ENCODE assay signal across 34 mouse cellular contexts in the genomic region with DNA sequence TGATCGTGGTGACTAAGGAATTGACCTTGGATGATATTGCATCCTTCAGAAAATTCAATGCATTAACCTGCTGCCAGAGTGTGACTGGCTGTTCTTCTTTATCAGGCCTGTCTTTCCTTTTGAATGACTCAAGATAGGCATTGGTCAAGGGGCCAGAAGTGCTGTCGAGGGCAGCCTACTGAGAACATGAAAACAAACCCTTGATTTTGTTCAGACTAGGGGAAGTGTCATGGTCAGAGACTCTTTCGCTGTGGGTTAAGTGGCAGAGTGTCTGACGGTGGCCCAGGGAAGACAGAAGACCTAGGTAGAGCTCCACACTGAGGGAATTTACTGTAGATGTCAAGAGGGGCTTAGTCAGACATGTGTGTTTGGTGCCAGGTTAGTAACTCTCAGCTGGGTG. TPM values are rescaled to one million over a fixed set of nuclear protein-coding genes. Genes with fewer than 3 reads are reported as not detected.
DNase-seq lines count a peak whose midpoint lies in the region; ATAC-seq lines count a peak whose summit lies in the region.
"Had no signal": no experiment of that assay in that cellular context is flagged by ENCODE, and none has a peak within 500 bp of the region (broad histone marks: within the 10 kb centered on the region; RNA-seq: fewer than 3 reads in every experiment).

No protein-coding gene starts in this region.

- no peak overlapping the region for H3K4me3 ChIP-seq in neural tube, embryonic 11.5 days (ENCODE audit: low read depth, low read length)
- H3K4me3 ChIP-seq in limb, embryonic 13.5 days, result no peak overlapping the region
- no peak overlapping the region for H3K4me3 ChIP-seq in hindbrain, embryonic 11.5 days (ENCODE audit: low read depth, low read length)
- H3K4me3 ChIP-seq: erythroblast, embryonic 14.5 days; hindbrain, embryonic 10.5 days; lung, embryonic 15.5 days; midbrain, embryonic 13.5 days had no signal

- WGBS in neural tube, embryonic 11.5 days, result 84% methylated on average over 4 of the region's 4 CpGs
- 72% methylated on average over 4 of the region's 4 CpGs for WGBS in limb, embryonic 13.5 days
- WGBS in hindbrain, embryonic 11.5 days, result 83% methylated on average over 4 of the region's 4 CpGs

- H3K9ac ChIP-seq in neural tube, embryonic 11.5 days (ENCODE audit: low read length), result no peak overlapping the region
- H3K9ac ChIP-seq in limb, embryonic 13.5 days, result no peak overlapping the region
- H3K9ac ChIP-seq in hindbrain, embryonic 11.5 days (ENCODE audit: low read depth, low read length), result no peak overlapping the region
- H3K9ac ChIP-seq: lung, embryonic 15.5 days; midbrain, embryonic 13.5 days had no signal

- no peak for ATAC-seq in neural tube, embryonic 11.5 days (ENCODE audit: insufficient read depth, low FRiP score, low TSS enrichment)
- no peak for ATAC-seq in limb, embryonic 13.5 days (ENCODE audit: low FRiP score, low read depth)
- ATAC-seq in hindbrain, embryonic 11.5 days (ENCODE audit: low FRiP score), result no peak
- ATAC-seq: hindbrain, embryonic 16.5 days; midbrain, embryonic 13.5 days had no signal

- H3K27ac ChIP-seq in neural tube, embryonic 11.5 days (ENCODE audit: low read depth, low read length), result peak overlapping the region; percentile 44; the same call in 1 of the 2 replicates
- H3K27ac ChIP-seq in limb, embryonic 13.5 days, result peak overlapping the region; percentile 8; the same call in 1 of the 2 replicates
- no peak overlapping the region for H3K27ac ChIP-seq in hindbrain, embryonic 11.5 days (ENCODE audit: low read depth, low read length)
- H3K27ac ChIP-seq: hindbrain, embryonic 10.5 days; lung, embryonic 15.5 days; midbrain, embryonic 13.5 days had no signal

- no peak overlapping the region for H3K4me2 ChIP-seq in neural tube, embryonic 11.5 days (ENCODE audit: low read depth)
- no peak overlapping the region for H3K4me2 ChIP-seq in limb, embryonic 13.5 days (replicated peaks)
- H3K4me2 ChIP-seq in hindbrain, embryonic 11.5 days (replicated peaks; ENCODE audit: low read depth, low read length), result no peak overlapping the region
- H3K4me2 ChIP-seq: liver, embryonic 11.5 days; lung, embryonic 15.5 days; midbrain, embryonic 13.5 days had no signal

- no peaks in the 10 kb centered on the region for H3K9me3 ChIP-seq in neural tube, embryonic 11.5 days (ENCODE audit: control insufficient read depth, low read length)
- H3K9me3 ChIP-seq in limb, embryonic 13.5 days, result no peaks in the 10 kb centered on the region
- no peaks in the 10 kb centered on the region for H3K9me3 ChIP-seq in hindbrain, embryonic 11.5 days (ENCODE audit: control insufficient read depth, low read length)
- H3K9me3 ChIP-seq: lung, embryonic 15.5 days; midbrain, embryonic 13.5 days had no signal

- H3K36me3 ChIP-seq in neural tube, embryonic 11.5 days (ENCODE audit: control insufficient read depth, insufficient read depth, low read length), result no peaks in the 10 kb centered on the region
- no peaks in the 10 kb centered on the region for H3K36me3 ChIP-seq in limb, embryonic 13.5 days
- no peaks in the 10 kb centered on the region for H3K36me3 ChIP-seq in hindbrain, embryonic 11.5 days (ENCODE audit: control insufficient read depth, insufficient read depth, low read length)
- H3K36me3 ChIP-seq: hindbrain, embryonic 10.5 days; lung, embryonic 15.5 days; midbrain, embryonic 13.5 days had no signal

- no peaks in the 10 kb centered on the region for H3K4me1 ChIP-seq in neural tube, embryonic 11.5 days (ENCODE audit: control insufficient read depth, insufficient read depth, low read length)
- peaks cover 35% of the 10 kb centered on the region for H3K4me1 ChIP-seq in limb, embryonic 13.5 days
- H3K4me1 ChIP-seq in hindbrain, embryonic 11.5 days (replicated peaks; ENCODE audit: control insufficient read depth, insufficient read depth, low read length), result no peaks in the 10 kb centered on the region; the same call in 1 of the 2 replicates
- H3K4me1 ChIP-seq: lung, embryonic 15.5 days had no signal

- H3K27me3 ChIP-seq in neural tube, embryonic 11.5 days (ENCODE audit: control insufficient read depth, insufficient read depth, low read length), result no peaks in the 10 kb centered on the region
- no peaks in the 10 kb centered on the region for H3K27me3 ChIP-seq in limb, embryonic 13.5 days
- H3K27me3 ChIP-seq in hindbrain, embryonic 11.5 days (ENCODE audit: control insufficient read depth, insufficient read depth, low read length), result no peaks in the 10 kb centered on the region
- H3K27me3 ChIP-seq: lung, embryonic 15.5 days; midbrain, embryonic 13.5 days had no signal

- DNase-seq in neural tube, embryonic 11.5 days (ENCODE audit: low spot score), result no peak
- no peak for DNase-seq in neural tube, embryonic 10.5 days (ENCODE audit: extremely low spot score, low spot score)
- peak; percentile 39 for DNase-seq in adrenal gland, postnatal 10 days
- peak; percentile 25 to 48 for DNase-seq in adrenal gland, postnatal 36 days
- no peak for DNase-seq in hindbrain, embryonic 11.5 days (ENCODE audit: low spot score)
- no peak for DNase-seq in thymus, postnatal 10 days (ENCODE audit: low spot score in 2 of 2)
- DNase-seq: B cell, adult 2 months; cerebellum, adult 11 months; cerebellum, adult 9-10 months; gastrocnemius, postnatal 10 days; heart, postnatal 14 days; kidney, adult 18-20 months; kidney, postnatal 36 days; left cerebral cortex, postnatal 4 days; lung, postnatal 36 days; retina, postnatal 1 day; right cerebral cortex, postnatal 14 days; thymus, postnatal 25 days had no signal

RNA-seq across cellular contexts. Expression of a gene that starts 12.8 kb away (rescaled TPM):
- 0.41 TPM in 1 of 2 replicates, not detected in the other for polyA plus RNA-seq in neural tube, embryonic 11.5 days (2014; fragmentation: Nextera tagmentation; extraction: Ambion mirVana)
- total RNA-seq in adrenal gland, postnatal 10 days (2021), result 10 to 100 TPM; 35.0 to 76.1 TPM
- total RNA-seq in adrenal gland, postnatal 36 days (2021), result under 1 TPM in 1 of 2 experiments, not detected in 1; 0.33 TPM
- 1.4 and 2.4 TPM in 2 replicates for polyA plus RNA-seq in limb, embryonic 13.5 days (2015; fragmentation: Nextera tagmentation; extraction: Ambion mirVana)
- polyA plus RNA-seq in hindbrain, embryonic 11.5 days (2014; fragmentation: Nextera tagmentation; extraction: Ambion mirVana), result 0.29 and 0.40 TPM in 2 replicates
- total RNA-seq: common myeloid progenitor, adult 5-6 weeks; granulocyte monocyte progenitor cell, adult 5-6 weeks; heart, postnatal 14 days; megakaryocyte, adult 5-6 weeks; neutrophil, adult 5-6 weeks had no signal
- polyA plus RNA-seq: erythroblast, embryonic 14.5 days; heart, embryonic 14.5 days; small intestine, adult 2 months; stomach, embryonic 14.5 days had no signal

RNA-seq across cellular contexts. Expression of a gene that starts 25.7 kb away (rescaled TPM):
- 0.28 TPM in 1 of 2 replicates, not detected in the other for polyA plus RNA-seq in neural tube, embryonic 11.5 days (2014; fragmentation: Nextera tagmentation; extraction: Ambion mirVana)
- total RNA-seq in adrenal gland, postnatal 10 days (2021), result 10 to 100 TPM; 17.1 to 37.9 TPM
- total RNA-seq in adrenal gland, postnatal 36 days (2021), result 1 to 10 TPM in 1 of 2 experiments, under 1 TPM in 1; 0.60 to 2.1 TPM
- polyA plus RNA-seq in limb, embryonic 13.5 days (2015; fragmentation: Nextera tagmentation; extraction: Ambion mirVana), result not detected in 2 replicates
- polyA plus RNA-seq in hindbrain, embryonic 11.5 days (2014; fragmentation: Nextera tagmentation; extraction: Ambion mirVana), result not detected in 2 replicates
- total RNA-seq: common myeloid progenitor, adult 5-6 weeks; granulocyte monocyte progenitor cell, adult 5-6 weeks; layer of hippocampus, postnatal 25 days; left cerebral cortex, postnatal 4 days; neutrophil, adult 5-6 weeks had no signal
- polyA plus RNA-seq: erythroblast, embryonic 14.5 days; forebrain, embryonic 11.5 days; heart, embryonic 14.5 days; hindbrain, embryonic 10.5 days; hindbrain, embryonic 16.5 days; midbrain, embryonic 13.5 days had no signal

RNA-seq across cellular contexts. Expression of a gene that starts 50.0 kb away (rescaled TPM):
- 14.6 and 15.0 TPM in 2 replicates for polyA plus RNA-seq in neural tube, embryonic 11.5 days (2014; fragmentation: Nextera tagmentation; extraction: Ambion mirVana)
- total RNA-seq in adrenal gland, postnatal 10 days (2021), result 10 to 100 TPM; 29.9 to 37.6 TPM
- total RNA-seq in adrenal gland, postnatal 36 days (2021), result 10 to 100 TPM; 27.4 to 40.4 TPM
- polyA plus RNA-seq in limb, embryonic 13.5 days (2015; fragmentation: Nextera tagmentation; extraction: Ambion mirVana), result 14.2 and 14.8 TPM in 2 replicates
- polyA plus RNA-seq in hindbrain, embryonic 11.5 days (2014; fragmentation: Nextera tagmentation; extraction: Ambion mirVana), result 13.2 and 18.7 TPM in 2 replicates

RNA-seq across cellular contexts. Expression of a gene that starts 51.5 kb away (rescaled TPM):
- 49.3 and 54.1 TPM in 2 replicates for polyA plus RNA-seq in neural tube, embryonic 11.5 days (2014; fragmentation: Nextera tagmentation; extraction: Ambion mirVana)
- total RNA-seq in adrenal gland, postnatal 10 days (2021), result 1,000 to 10,000 TPM; 1,467 to 1,540 TPM
- total RNA-seq in adrenal gland, postnatal 36 days (2021), result 100 to 1,000 TPM; 543 to 557 TPM
- polyA plus RNA-seq in limb, embryonic 13.5 days (2015; fragmentation: Nextera tagmentation; extraction: Ambion mirVana), result 76.0 and 81.1 TPM in 2 replicates
- polyA plus RNA-seq in hindbrain, embryonic 11.5 days (2014; fragmentation: Nextera tagmentation; extraction: Ambion mirVana), result 45.1 and 52.1 TPM in 2 replicates

Comparison
In these comparisons a context has a peak if more than half of its experiments do, and no peak if none do; other contexts are left out.
1. DNase-seq: peak in adrenal gland, postnatal 10 days (single experiment) and adrenal gland, postnatal 36 days (2 of 2); none in neural tube, embryonic 11.5 days (single experiment), neural tube, embryonic 10.5 days (single experiment), hindbrain, embryonic 11.5 days (single experiment) and thymus, postnatal 10 days (0 of 2).